Comparison of ENCODE assay signal across 14 mouse cellular contexts in the genomic region with DNA sequence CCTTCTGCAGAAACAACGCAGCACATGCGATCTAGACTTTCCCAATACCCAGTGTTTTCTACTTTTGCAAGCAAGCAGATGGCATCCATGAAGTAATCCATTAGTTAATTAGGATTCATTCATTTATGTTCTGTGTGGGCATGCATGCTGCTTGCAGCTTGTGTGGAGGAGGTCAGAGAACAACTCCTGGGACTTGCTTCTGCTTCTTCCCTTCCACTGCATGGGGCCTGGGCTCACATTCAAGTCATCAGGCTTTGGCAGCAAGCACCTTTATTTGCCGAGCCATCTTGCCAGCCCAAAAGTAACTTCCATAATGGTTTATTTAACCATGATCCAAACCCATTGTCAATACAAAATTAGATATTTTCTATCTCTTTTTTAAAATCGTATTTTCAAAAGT.
DNase-seq lines count a peak whose midpoint lies in the region.
"Had no signal": no experiment of that assay in that cellular context is flagged by ENCODE, and none has a peak within 500 bp of the region (broad histone marks: within the 10 kb centered on the region; RNA-seq: fewer than 3 reads in every experiment).

No protein-coding gene starts in this region.

- DNase-seq in gastrocnemius, postnatal 14 days: peak; percentile 0
- no peak for DNase-seq in gastrocnemius, postnatal 36 days
- DNase-seq in layer of hippocampus, adult 18-20 months (ENCODE audit: low spot score in 2 of 2): peak; percentile 77 to 89
- peak; percentile 85 for DNase-seq in layer of hippocampus, adult 9-11 months
- no peak for DNase-seq in cerebellum, adult 18-20 months
- no peak for DNase-seq in urinary bladder, postnatal 14 days (ENCODE audit: low spot score)
- DNase-seq in cerebellum, postnatal 36 days: no peak
- DNase-seq: adrenal gland, postnatal 10 days; B cell, adult 2 months; cerebellum, adult 2 months; embryo, embryonic 11 days; gastrocnemius, postnatal 10 days; heart, adult 11 months; heart, postnatal 10 days had no signal

- intact Hi-C loops in gastrocnemius, postnatal 14 days (cut with DNase I; ENCODE audit: low total_unique reads): no loop called here
- intact Hi-C loops in gastrocnemius, postnatal 36 days (cut with DNase I): no loop called here

Comparison
In these comparisons a context has a peak if more than half of its experiments do, and no peak if none do; other contexts are left out.
1. DNase-seq: peak in gastrocnemius, postnatal 14 days (single experiment), layer of hippocampus, adult 18-20 months (2 of 2) and layer of hippocampus, adult 9-11 months (single experiment); none in gastrocnemius, postnatal 36 days (0 of 2), cerebellum, adult 18-20 months (0 of 2), urinary bladder, postnatal 14 days (single experiment) and cerebellum, postnatal 36 days (0 of 2).